Comparison of ENCODE assay signal across 15 mouse cellular contexts in the genomic region with DNA sequence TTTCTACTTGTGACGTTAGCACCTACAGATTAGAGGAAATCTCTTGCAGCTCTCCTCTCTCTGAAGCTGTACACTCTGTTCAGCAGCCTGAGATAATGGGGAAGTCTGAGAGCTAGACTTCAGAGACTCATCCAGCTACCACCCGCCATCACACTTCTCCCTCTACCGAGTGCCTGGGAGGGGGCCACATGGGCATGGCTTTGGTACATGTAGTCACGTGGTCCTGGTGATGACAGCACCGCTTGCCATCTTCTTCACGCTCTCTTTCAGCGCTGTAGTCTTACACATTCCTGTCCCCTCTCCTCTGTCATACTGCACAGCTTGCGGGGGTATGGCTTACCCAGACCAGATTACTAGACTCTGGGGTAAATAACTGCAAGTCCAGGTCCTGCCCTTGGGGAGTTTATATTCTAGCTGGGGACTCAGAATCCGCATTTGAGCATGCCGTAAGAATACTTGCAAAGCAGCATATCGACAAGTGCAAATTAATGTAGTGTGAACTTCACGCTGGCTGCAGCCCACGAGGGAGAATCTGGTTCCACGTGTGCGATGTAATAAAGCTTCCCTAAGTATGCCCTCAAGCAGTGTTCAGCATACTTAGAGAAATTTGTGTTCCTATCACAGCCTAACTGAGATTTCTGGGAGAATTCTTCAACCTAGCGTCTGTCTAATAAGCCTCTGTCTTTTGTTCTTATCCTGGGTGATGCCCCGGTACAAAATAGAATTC.
A peak's percentile ranks its signal among the peaks of the same experiment; 100 is the strongest.
DNase-seq lines count a peak whose midpoint lies in the region; ATAC-seq and TF ChIP-seq lines count a peak whose summit lies in the region.
"Had no signal": no experiment of that assay in that cellular context is flagged by ENCODE, and none has a peak within 500 bp of the region (broad histone marks: within the 10 kb centered on the region; RNA-seq: fewer than 3 reads in every experiment).

No protein-coding gene starts in this region.

- peak; percentile 54; the same call in 1 of the 2 replicates for ATAC-seq in forebrain, embryonic 12.5 days (ENCODE audit: low FRiP score)
- no peak; the same call in 1 of the 2 replicates for ATAC-seq in forebrain, embryonic 11.5 days (replicated peaks; ENCODE audit: low FRiP score)
- peak; percentile 49; the same call in 1 of the 2 replicates for ATAC-seq in hindbrain, embryonic 12.5 days (ENCODE audit: low FRiP score)
- ATAC-seq in neural tube, embryonic 13.5 days (ENCODE audit: low read depth), result peak; percentile 66; the same call in 1 of the 2 replicates

- no peak overlapping the region for H3K4me2 ChIP-seq in forebrain, embryonic 12.5 days
- H3K4me2 ChIP-seq in forebrain, embryonic 11.5 days (ENCODE audit: low read depth, low read length, severe bottlenecking), result no peak overlapping the region
- H3K4me2 ChIP-seq in hindbrain, embryonic 12.5 days (replicated peaks), result no peak overlapping the region
- H3K4me2 ChIP-seq in neural tube, embryonic 13.5 days, result no peak overlapping the region
- H3K4me2 ChIP-seq: embryonic facial prominence, embryonic 13.5 days; lung, embryonic 15.5 days had no signal

- no peak overlapping the region for H3K4me3 ChIP-seq in forebrain, embryonic 12.5 days (replicated peaks)
- H3K4me3 ChIP-seq in forebrain, embryonic 11.5 days (ENCODE audit: low read depth, low read length), result no peak overlapping the region
- H3K4me3 ChIP-seq in left cerebral cortex, adult 2 months, result no peak overlapping the region
- no peak overlapping the region for H3K4me3 ChIP-seq in hindbrain, embryonic 12.5 days
- no peak overlapping the region for H3K4me3 ChIP-seq in neural tube, embryonic 13.5 days
- no peak overlapping the region for H3K4me3 ChIP-seq in embryonic facial prominence, embryonic 10.5 days
- H3K4me3 ChIP-seq: embryonic facial prominence, embryonic 13.5 days; lung, embryonic 15.5 days had no signal

- intact Hi-C loops in left cerebral cortex, adult 2 months (cut with DNase I), result no loop called here
- intact Hi-C loops in left cerebral cortex, postnatal 4 days (cut with DNase I), result loop anchor here (5.0 kb wide), 1 partner anchor 372 kb away; a partner anchor contains a TSS

- H3K9ac ChIP-seq in forebrain, embryonic 12.5 days, result no peak overlapping the region
- H3K9ac ChIP-seq in forebrain, embryonic 11.5 days (ENCODE audit: low read length), result no peak overlapping the region
- H3K9ac ChIP-seq in hindbrain, embryonic 12.5 days, result no peak overlapping the region
- H3K9ac ChIP-seq in neural tube, embryonic 13.5 days, result no peak overlapping the region
- H3K9ac ChIP-seq: embryonic facial prominence, embryonic 13.5 days; lung, embryonic 15.5 days had no signal

- no peak for DNase-seq in forebrain, embryonic 11.5 days (ENCODE audit: low spot score)
- DNase-seq in left cerebral cortex, adult 2 months (ENCODE audit: extremely low spot score in 1 of 2, low spot score in 2 of 2), result no peak
- no peak for DNase-seq in left cerebral cortex, postnatal 4 days
- no peak for DNase-seq in lung, postnatal 25 days (ENCODE audit: low spot score)
- no peak for DNase-seq in embryonic facial prominence, embryonic 10.5 days (ENCODE audit: low spot score)
- DNase-seq: adrenal gland, adult 2 months; cerebellum, adult 18-20 months; gastrocnemius, postnatal 10 days; kidney, adult 8-10 months; thymus, postnatal 25 days had no signal

- WGBS in forebrain, embryonic 12.5 days, result 75% methylated on average over 17 of the region's 17 CpGs
- WGBS in forebrain, embryonic 11.5 days, result 78% methylated on average over 17 of the region's 17 CpGs
- WGBS in hindbrain, embryonic 12.5 days, result 73% methylated on average over 17 of the region's 17 CpGs
- whole genome bisulfite sequencing in neural tube, embryonic 13.5 days, result 56% methylated on average over 17 of the region's 17 CpGs
- WGBS in embryonic facial prominence, embryonic 10.5 days, result 87% methylated on average over 17 of the region's 17 CpGs

- peaks cover 14% of the 10 kb centered on the region for H3K4me1 ChIP-seq in forebrain, embryonic 12.5 days
- 0 out of 2 replicates have a peak, but pooled peaks cover 5% of the 10 kb centered on the region for H3K4me1 ChIP-seq in forebrain, embryonic 11.5 days (replicated peaks; ENCODE audit: control insufficient read depth, insufficient read depth, low read length)
- H3K4me1 ChIP-seq in hindbrain, embryonic 12.5 days, result peaks cover 12% of the 10 kb centered on the region; the same call in 1 of the 2 replicates
- peaks cover 8% of the 10 kb centered on the region for H3K4me1 ChIP-seq in neural tube, embryonic 13.5 days (replicated peaks)
- H3K4me1 ChIP-seq in embryonic facial prominence, embryonic 10.5 days, result 0 out of 2 replicates have a peak, but pooled peaks cover 6% of the 10 kb centered on the region
- H3K4me1 ChIP-seq: embryonic facial prominence, embryonic 13.5 days; lung, embryonic 15.5 days had no signal

- H3K27me3 ChIP-seq in forebrain, embryonic 12.5 days, result no peaks in the 10 kb centered on the region
- H3K27me3 ChIP-seq in forebrain, embryonic 11.5 days (ENCODE audit: control insufficient read depth, insufficient read depth, low read length), result no peaks in the 10 kb centered on the region
- H3K27me3 ChIP-seq in hindbrain, embryonic 12.5 days, result no peaks in the 10 kb centered on the region
- no peaks in the 10 kb centered on the region for H3K27me3 ChIP-seq in neural tube, embryonic 13.5 days
- no peaks in the 10 kb centered on the region for H3K27me3 ChIP-seq in embryonic facial prominence, embryonic 10.5 days (replicated peaks; ENCODE audit: low read depth, poor library complexity, severe bottlenecking)
- H3K27me3 ChIP-seq: embryonic facial prominence, embryonic 13.5 days; lung, embryonic 15.5 days had no signal

- no peak for TF ChIP-seq CTCF in left cerebral cortex, adult 2 months (IDR thresholded peaks at IDR 0.05)

- H3K9me3 ChIP-seq in forebrain, embryonic 12.5 days, result no peaks in the 10 kb centered on the region
- H3K9me3 ChIP-seq in forebrain, embryonic 11.5 days (ENCODE audit: control insufficient read depth, low read length), result no peaks in the 10 kb centered on the region
- H3K9me3 ChIP-seq in hindbrain, embryonic 12.5 days (replicated peaks), result no peaks in the 10 kb centered on the region
- no peaks in the 10 kb centered on the region for H3K9me3 ChIP-seq in neural tube, embryonic 13.5 days
- no peaks in the 10 kb centered on the region for H3K9me3 ChIP-seq in embryonic facial prominence, embryonic 10.5 days
- H3K9me3 ChIP-seq: embryonic facial prominence, embryonic 13.5 days; lung, embryonic 15.5 days had no signal

- no peaks in the 10 kb centered on the region for H3K36me3 ChIP-seq in forebrain, embryonic 12.5 days (replicated peaks)
- no peaks in the 10 kb centered on the region for H3K36me3 ChIP-seq in forebrain, embryonic 11.5 days (ENCODE audit: control insufficient read depth, insufficient read depth, low read length)
- no peaks in the 10 kb centered on the region for H3K36me3 ChIP-seq in hindbrain, embryonic 12.5 days
- no peaks in the 10 kb centered on the region for H3K36me3 ChIP-seq in neural tube, embryonic 13.5 days
- H3K36me3 ChIP-seq in embryonic facial prominence, embryonic 10.5 days (replicated peaks), result no peaks in the 10 kb centered on the region
- H3K36me3 ChIP-seq: embryonic facial prominence, embryonic 13.5 days; lung, embryonic 15.5 days had no signal

- H3K27ac ChIP-seq in forebrain, embryonic 12.5 days, result no peak overlapping the region
- no peak overlapping the region for H3K27ac ChIP-seq in forebrain, embryonic 11.5 days (ENCODE audit: low read depth, low read length)
- H3K27ac ChIP-seq in left cerebral cortex, adult 2 months, result peak overlapping the region; percentile 70
- H3K27ac ChIP-seq in hindbrain, embryonic 12.5 days, result no peak overlapping the region
- H3K27ac ChIP-seq in neural tube, embryonic 13.5 days (replicated peaks), result no peak overlapping the region
- no peak overlapping the region for H3K27ac ChIP-seq in embryonic facial prominence, embryonic 10.5 days (replicated peaks)
- H3K27ac ChIP-seq: embryonic facial prominence, embryonic 13.5 days; lung, embryonic 15.5 days had no signal
